Mouse (Mus musculus) forebrain, embryonic 10.5 days (tissue): ENCODE data around the gene Trpc3. TPM values are rescaled to one million over a fixed set of nuclear protein-coding genes. Genes with fewer than 3 reads are reported as not detected.
A peak's percentile ranks its signal among the peaks of the same experiment; 100 is the strongest.
"Not testable (repeated sequence)": the region's sequence is repeated elsewhere in the genome, so short reads cannot be mapped to it uniquely, and the experiment has no call there.

Experiments used
- DNase-seq: peaks from one replicate; pipeline ENCODE4 v3.0.0-alpha.2; 2017; ENCODE audit warnings: low spot score; ENCODE audit errors: extremely low spot score
- H3K27ac ChIP-seq: fragments of 300-500 bp; sonication (generic); 2 replicates; pipeline ENCODE4 v1.5.1; 2016; ENCODE audit warnings: mild to moderate bottlenecking
- H3K27me3 ChIP-seq: fragments of 300-500 bp; sonication (generic); 2 replicates; pipeline ENCODE4 v1.6.1; 2016; ENCODE audit warnings: mild to moderate bottlenecking; ENCODE audit not compliant: poor library complexity, severe bottlenecking
- H3K36me3 ChIP-seq: fragments of 300-500 bp; sonication (generic); replicated peaks from 2 replicates; pipeline ENCODE4 v1.6.1; 2016; ENCODE audit warnings: mild to moderate bottlenecking, moderate library complexity
- H3K4me1 ChIP-seq: fragments of 300-500 bp; sonication (generic); 2 replicates; pipeline ENCODE4 v1.6.1; 2016
- H3K4me3 ChIP-seq: fragments of 300-500 bp; sonication (generic); 2 replicates; pipeline ENCODE4 v1.5.1; 2016; ENCODE audit warnings: mild to moderate bottlenecking, moderate library complexity
- H3K9me3 ChIP-seq: fragments of 300-500 bp; sonication (generic); 2 replicates; pipeline ENCODE4 v1.6.1; 2016; ENCODE audit warnings: mild to moderate bottlenecking, moderate library complexity
- WGBS: fragments of 180-500 bp; shearing (Covaris S2); methylation state at CpG from one replicate; pipeline ENCODE4 v1.1.7; 2016; 5-methylcytosine and 5-hydroxymethylcytosine counted together
- polyA plus RNA-seq: library from polyadenylated mRNA; unstranded; fragments of >200 nt; fragmentation: Nextera tagmentation; extraction: Ambion mirVana; gene quantifications from 2 replicates; pipeline ENCODE4 v1.2.1, GENCODE M21; 2016

Trpc3 gene
- 1.5 and 2.7 TPM in 2 replicates for polyA plus RNA-seq

DNA sequence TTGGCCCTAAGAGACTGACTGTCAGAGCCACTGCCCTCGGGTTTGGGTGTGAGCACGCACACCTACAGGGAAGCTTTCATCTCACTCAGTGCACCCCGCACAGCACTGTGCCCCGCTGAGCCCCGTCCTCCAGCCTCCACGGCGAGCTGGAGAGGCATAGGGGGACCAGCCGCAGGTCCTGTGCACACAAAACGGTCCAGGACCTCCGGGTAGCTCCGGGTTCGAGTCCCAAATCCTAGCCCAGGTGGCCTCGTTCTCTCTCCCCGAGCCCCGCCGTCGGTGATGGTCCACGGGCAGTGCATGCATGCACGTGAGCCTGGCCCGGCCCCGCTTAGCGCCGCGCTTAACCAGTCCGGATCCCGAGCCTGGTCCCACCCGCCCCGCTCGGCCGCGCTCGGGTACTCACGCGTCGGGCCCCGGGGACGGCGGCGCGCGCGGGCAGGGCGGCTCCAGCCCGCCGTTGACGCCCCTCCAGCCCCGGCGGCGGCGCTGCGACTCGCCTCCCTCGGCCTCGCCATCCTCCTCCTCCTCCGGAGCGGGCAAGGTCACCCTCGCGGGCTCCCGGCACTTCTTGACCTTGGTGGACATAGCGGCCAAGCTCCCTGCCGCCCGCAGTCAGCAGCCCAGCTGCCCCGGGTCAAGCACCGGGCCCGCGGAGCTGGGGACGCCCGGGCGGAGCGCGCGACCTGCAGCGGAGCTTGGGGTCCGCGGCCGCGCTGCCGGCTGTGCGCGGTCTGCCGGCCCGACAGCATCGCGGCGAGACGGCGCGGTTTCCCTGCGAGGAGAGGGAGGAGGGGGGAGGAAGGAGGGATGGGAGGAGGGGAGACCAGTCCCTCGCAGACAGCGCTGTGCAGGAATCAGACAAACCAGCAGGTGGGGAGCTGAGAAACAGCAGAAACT, at the start of gene Trpc3:
Trpc3 (minus strand) TSS at position 776 of the 900 bp plus-strand sequence.
- WGBS = under 1% methylated on average over 87 of the region's 91 CpGs
- Histone ChIP-seq H3K27ac (peak within 1 kb of the TSS; percentile 85), H3K27me3 (peaks cover 56% of the 10 kb centered on the region), H3K4me1 (peaks cover 19% of the 10 kb centered on the region), H3K4me3 (peak within 1 kb of the TSS; percentile 71), H3K36me3 (no peaks in the 10 kb centered on the region), H3K9me3 (no peaks in the 10 kb centered on the region)
- DNase-seq = peak; percentile 63

DNA sequence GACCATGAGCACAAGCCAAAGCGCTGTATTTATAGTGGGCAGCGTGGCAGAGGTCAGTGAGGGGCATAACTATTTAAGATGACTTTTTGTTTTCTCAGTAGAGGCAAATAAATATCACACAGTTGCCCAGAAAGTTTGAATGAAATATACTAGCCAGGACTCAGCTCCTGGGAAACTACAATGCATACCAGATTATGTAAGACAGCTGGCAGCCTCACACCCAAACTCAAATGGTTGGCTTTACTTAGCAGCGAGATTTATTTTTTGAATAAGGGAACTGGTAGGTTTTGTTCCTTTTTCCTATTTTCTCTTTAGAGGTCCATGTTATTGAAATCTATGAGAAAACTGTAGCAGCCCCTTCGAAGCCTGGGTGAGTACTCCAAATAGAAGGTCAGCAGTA, 48.1 kb upstream of the Trpc3 start:
- no peaks in the 10 kb centered on the region for H3K9me3 ChIP-seq
- H3K4me3 ChIP-seq = no peak overlapping the region
- no peak for DNase-seq
- no peaks in the 10 kb centered on the region for H3K36me3 ChIP-seq
- no peak overlapping the region for H3K27ac ChIP-seq
- no peaks in the 10 kb centered on the region for H3K4me1 ChIP-seq
- no peaks in the 10 kb centered on the region for H3K27me3 ChIP-seq
- 84% methylated on average over 4 of the region's 4 CpGs for WGBS

- Histone ChIP-seq H3K9me3 (no peaks in the 10 kb centered on the region), H3K4me1 (no peaks in the 10 kb centered on the region), H3K36me3 (no peaks in the 10 kb centered on the region), H3K27ac (no peak overlapping the region), H3K4me3 (no peak overlapping the region), H3K27me3 (no peaks in the 10 kb centered on the region)
- 93% methylated on average over 4 of the region's 4 CpGs for WGBS
- no peak for DNase-seq
These were observed 43.1 kb upstream of the Trpc3 start for GRCm38 (mm10) chr3:36733075-36733474.

GRCm38 (mm10) chr3:36726545-36726944, 36.6 kb upstream of the Trpc3 start:
- H3K4me1 ChIP-seq = no peaks in the 10 kb centered on the region
- H3K9me3 ChIP-seq = no peaks in the 10 kb centered on the region
- no peak overlapping the region for H3K4me3 ChIP-seq
- no peak overlapping the region for H3K27ac ChIP-seq
- no peak for DNase-seq
- 82% methylated on average over 8 of the region's 8 CpGs for WGBS
- H3K27me3 ChIP-seq = no peaks in the 10 kb centered on the region
- no peaks in the 10 kb centered on the region for H3K36me3 ChIP-seq

- Histone ChIP-seq H3K36me3 (no peaks in the 10 kb centered on the region), H3K9me3 (no peaks in the 10 kb centered on the region; the same call in 1 of the 2 replicates), H3K27me3 (no peaks in the 10 kb centered on the region), H3K27ac (no peak overlapping the region), H3K4me3 (no peak overlapping the region), H3K4me1 (no peaks in the 10 kb centered on the region)
- 85% methylated on average over 3 of the region's 3 CpGs for WGBS
- no peak for DNase-seq
These were observed 31.9 kb upstream of the Trpc3 start for GRCm38 (mm10) chr3:36721850-36722249.

DNA sequence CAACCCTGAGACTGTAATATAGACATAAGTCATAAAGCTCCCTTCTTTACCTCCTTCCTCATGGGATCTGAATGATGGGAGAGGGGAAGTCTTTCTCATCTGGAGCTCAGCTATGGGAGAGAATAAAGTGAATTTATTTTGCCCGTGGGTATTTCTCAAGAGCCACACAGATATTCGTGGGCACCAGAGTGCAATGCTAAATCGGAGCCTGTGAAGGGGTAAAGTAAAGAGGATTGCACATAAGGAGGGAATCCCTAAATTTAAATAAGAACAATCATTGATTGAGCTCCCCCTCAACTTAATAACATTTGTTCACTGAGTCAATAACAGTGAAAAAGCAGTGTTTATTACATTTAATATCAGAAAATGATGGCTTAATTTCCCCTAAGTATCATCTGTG, 19.6 kb upstream of the Trpc3 start:
- no peaks in the 10 kb centered on the region for H3K27me3 ChIP-seq
- no peaks in the 10 kb centered on the region for H3K4me1 ChIP-seq
- H3K36me3 ChIP-seq = no peaks in the 10 kb centered on the region
- 86% methylated on average over 3 of the region's 3 CpGs for WGBS
- H3K9me3 ChIP-seq = no peaks in the 10 kb centered on the region
- H3K27ac ChIP-seq = no peak overlapping the region
- no peak overlapping the region for H3K4me3 ChIP-seq
- no peak for DNase-seq

GRCm38 (mm10) chr3:36690292-36690650, 304 bp upstream of the Trpc3 start:
- peak overlapping the region; percentile 71 for H3K4me3 ChIP-seq
- no peaks in the 10 kb centered on the region for H3K9me3 ChIP-seq
- peaks cover 19% of the 10 kb centered on the region for H3K4me1 ChIP-seq
- WGBS = 8% methylated on average over 7 of the region's 7 CpGs
- no peak for DNase-seq
- no peaks in the 10 kb centered on the region for H3K36me3 ChIP-seq
- 0 out of 2 replicates have a peak overlapping the region, but pooled peaks have one; percentile 85 for H3K27ac ChIP-seq
- peaks cover 56% of the 10 kb centered on the region for H3K27me3 ChIP-seq

GRCm38 (mm10) chr3:36688874-36689273, 1.1 kb downstream of the Trpc3 start:
- H3K4me1 ChIP-seq = peaks cover 19% of the 10 kb centered on the region
- peaks cover 56% of the 10 kb centered on the region for H3K27me3 ChIP-seq
- no peaks in the 10 kb centered on the region for H3K9me3 ChIP-seq
- H3K4me3 ChIP-seq = peak overlapping the region; percentile 71
- H3K27ac ChIP-seq = 0 out of 2 replicates have a peak overlapping the region, but pooled peaks have one; percentile 85
- H3K36me3 ChIP-seq = no peaks in the 10 kb centered on the region
- DNase-seq = peak; percentile 83
- WGBS = 5% methylated on average over 21 of the region's 21 CpGs

- Histone ChIP-seq H3K4me3 (no peak overlapping the region), H3K27ac (no peak overlapping the region), H3K4me1 (peaks cover 9% of the 10 kb centered on the region), H3K36me3 (no peaks in the 10 kb centered on the region), H3K27me3 (no peaks in the 10 kb centered on the region; the same call in 1 of the 2 replicates), H3K9me3 (no peaks in the 10 kb centered on the region)
- DNase-seq = no peak
- 78% methylated on average over 1 of the region's 1 CpGs for WGBS
These were observed 14.1 kb downstream of the Trpc3 start for GRCm38 (mm10) chr3:36675822-36676221.

- Histone ChIP-seq H3K27ac (no peak overlapping the region), H3K27me3 (no peaks in the 10 kb centered on the region), H3K9me3 (no peaks in the 10 kb centered on the region), H3K4me1 (no peaks in the 10 kb centered on the region), H3K36me3 (no peaks in the 10 kb centered on the region), H3K4me3 (no peak overlapping the region)
- WGBS = 87% methylated on average over 6 of the region's 6 CpGs
- DNase-seq = no peak
These were observed 22.2 kb downstream of the Trpc3 start for GRCm38 (mm10) chr3:36667814-36668213.

DNA sequence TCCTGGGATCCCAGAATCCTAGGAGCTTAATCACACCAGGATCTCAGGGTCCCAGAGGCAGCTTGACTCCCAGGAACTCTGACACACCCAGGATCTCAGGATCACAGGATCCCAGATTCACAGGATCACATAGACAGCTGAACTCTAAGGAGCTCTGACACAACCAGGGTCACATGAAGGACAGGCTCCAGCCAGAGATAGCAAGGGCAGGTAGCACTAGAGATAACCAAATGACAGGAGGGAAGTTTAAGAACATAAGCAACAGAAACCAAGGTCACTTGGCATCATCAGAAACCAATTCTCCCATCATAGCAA, 44.8 kb downstream of the Trpc3 start:
- H3K27ac ChIP-seq, H3K27me3 ChIP-seq, H3K4me1 ChIP-seq, H3K4me3 ChIP-seq, DNase-seq, H3K9me3 ChIP-seq, H3K36me3 ChIP-seq: not testable (repeated sequence)

DNA sequence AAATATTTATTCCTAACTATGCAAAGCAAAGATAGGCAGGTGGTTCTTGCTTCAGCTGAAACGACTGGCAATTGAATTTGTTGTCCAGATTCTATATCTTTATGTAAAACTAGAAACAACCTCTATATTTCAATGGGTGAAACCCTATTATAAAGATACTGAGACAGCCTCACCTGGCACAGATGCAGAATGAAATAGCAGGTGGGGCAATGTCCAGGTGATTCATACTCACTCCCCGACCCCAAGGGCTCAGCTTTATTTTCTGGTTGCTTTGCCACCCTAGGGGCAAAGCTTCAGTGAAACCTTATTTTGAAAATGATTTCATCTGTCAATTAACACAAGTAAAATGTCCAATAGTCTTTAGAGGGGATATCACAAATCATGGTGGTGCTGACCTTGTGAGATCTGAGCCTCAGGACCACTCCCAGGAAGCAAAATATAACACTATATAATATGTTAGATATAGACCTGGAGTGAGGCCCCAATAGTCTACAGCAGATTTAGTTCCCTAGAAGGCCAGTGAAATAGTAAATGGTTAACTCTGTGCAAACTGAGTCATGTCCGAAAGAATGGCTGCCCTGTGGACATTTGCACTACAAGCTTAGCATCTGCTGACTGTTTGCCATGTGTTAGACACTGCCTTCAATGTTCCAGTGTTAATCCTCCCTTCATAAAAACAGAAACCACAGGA, 45.3 kb downstream of the Trpc3 start:
- Histone ChIP-seq H3K27ac (no peak overlapping the region), H3K9me3 (no peaks in the 10 kb centered on the region), H3K4me3 (no peak overlapping the region), H3K4me1 (no peaks in the 10 kb centered on the region), H3K27me3 (no peaks in the 10 kb centered on the region), H3K36me3 (no peaks in the 10 kb centered on the region)
- 82% methylated on average over 3 of the region's 3 CpGs for WGBS
- DNase-seq = no peak

- 88% methylated on average over 3 of the region's 3 CpGs for WGBS
- Histone ChIP-seq H3K4me1 (no peaks in the 10 kb centered on the region), H3K4me3 (no peak overlapping the region), H3K9me3 (no peaks in the 10 kb centered on the region), H3K27ac (no peak overlapping the region), H3K36me3 (no peaks in the 10 kb centered on the region), H3K27me3 (no peaks in the 10 kb centered on the region)
- DNase-seq = no peak
These were observed 46.6 kb downstream of the Trpc3 start for GRCm38 (mm10) chr3:36643354-36643753.
